Mouse (Mus musculus) E14TG2a.4 (cell line): ENCODE measurements around the gene 4933434E20Rik.
A peak's percentile ranks its signal among the peaks of the same experiment; 100 is the strongest.

ENCODE experiments used
- H3K27me3 ChIP-seq: 2 replicates; pipeline ENCODE4 v1.6.1; 2014; ENCODE audit warnings: low read length, control low read depth; ENCODE audit not compliant: insufficient read depth
- H3K36me3 ChIP-seq: 2 replicates; pipeline ENCODE4 v1.6.1; 2014; ENCODE audit warnings: low read length, control low read depth; ENCODE audit not compliant: insufficient read depth
- H3K4me1 ChIP-seq: replicated peaks from 2 replicates; pipeline ENCODE4 v1.6.1; 2014; ENCODE audit warnings: low read depth, low read length, control low read depth
- H3K4me3 ChIP-seq: replicated peaks from 2 replicates; pipeline ENCODE4 v1.5.1; 2014; ENCODE audit warnings: mild to moderate bottlenecking, low read length
- H3K9me3 ChIP-seq: 2 replicates; pipeline ENCODE4 v1.6.1; 2014; ENCODE audit warnings: low read length, control low read depth
- CTCF ChIP-seq: conservative IDR thresholded peaks from 2 replicates; pipeline ENCODE4 v1.5.1; 2014; ENCODE audit warnings: low read length
- NANOG ChIP-seq: IDR thresholded peaks from 2 replicates; pipeline ENCODE4 v1.6.1; 2014; ENCODE audit warnings: borderline replicate concordance, low read length, mixed read lengths
- POU5F1 ChIP-seq: IDR thresholded peaks from 2 replicates; pipeline ENCODE4 v1.6.1; 2014; ENCODE audit warnings: low read length, borderline replicate concordance

Gene 4933434E20Rik

DNA sequence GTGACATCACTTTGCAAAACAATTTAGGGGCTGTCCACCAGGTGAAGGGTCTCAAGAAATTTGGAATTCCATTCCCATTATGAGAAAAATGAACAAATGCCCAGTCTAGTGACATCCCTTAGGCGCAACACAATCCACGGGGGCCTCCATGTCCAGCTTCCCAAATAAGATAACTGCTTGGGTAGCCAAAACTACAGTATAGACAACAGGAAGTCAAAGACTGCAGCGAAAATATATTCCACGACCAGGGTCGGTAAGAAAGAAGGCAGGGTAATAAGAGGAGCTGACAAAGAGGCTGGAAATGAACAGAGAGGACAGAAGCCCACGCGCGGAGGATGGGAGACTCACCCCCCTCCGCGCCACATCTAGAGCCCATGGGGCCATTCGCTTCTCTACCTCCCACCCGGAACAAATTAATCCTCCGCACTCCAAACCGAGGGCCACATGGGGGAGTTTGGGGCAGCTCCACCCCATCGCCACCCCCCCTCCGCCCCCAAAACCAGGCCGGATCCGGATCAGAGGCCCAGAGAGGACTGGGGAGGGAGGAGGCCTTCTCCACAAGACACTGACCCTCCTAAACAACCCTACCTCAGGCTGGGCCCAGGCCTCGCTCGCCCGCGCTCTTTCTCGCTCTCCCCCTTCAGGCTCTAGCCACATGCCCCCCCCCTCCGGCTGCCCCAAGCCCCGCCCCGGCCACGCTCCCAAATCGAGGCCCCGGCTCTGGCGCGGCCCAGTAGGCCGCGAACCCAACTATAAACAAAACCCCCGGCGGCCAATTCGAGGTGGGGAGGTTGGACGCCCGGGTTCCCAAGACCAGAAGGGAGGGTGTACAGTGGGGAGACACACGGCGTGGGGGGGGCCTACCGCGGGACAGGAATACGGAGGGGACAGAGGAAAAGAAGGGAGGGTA, at the start of gene 4933434E20Rik:
Gene 4933434E20Rik (plus strand): TSS at position 196 of the 910 bp plus-strand sequence.
- H3K9me3 ChIP-seq, result no peaks in the 10 kb centered on the region
- H3K4me3 ChIP-seq, result peak within 1 kb of the TSS; percentile 90
- no peaks in the 10 kb centered on the region for H3K27me3 ChIP-seq
- peaks cover 36% of the 10 kb centered on the region for H3K4me1 ChIP-seq
- H3K36me3 ChIP-seq, result peaks cover 51% of the 10 kb centered on the region
- no peak for TF ChIP-seq POU5F1
- no peak for TF ChIP-seq CTCF

DNA sequence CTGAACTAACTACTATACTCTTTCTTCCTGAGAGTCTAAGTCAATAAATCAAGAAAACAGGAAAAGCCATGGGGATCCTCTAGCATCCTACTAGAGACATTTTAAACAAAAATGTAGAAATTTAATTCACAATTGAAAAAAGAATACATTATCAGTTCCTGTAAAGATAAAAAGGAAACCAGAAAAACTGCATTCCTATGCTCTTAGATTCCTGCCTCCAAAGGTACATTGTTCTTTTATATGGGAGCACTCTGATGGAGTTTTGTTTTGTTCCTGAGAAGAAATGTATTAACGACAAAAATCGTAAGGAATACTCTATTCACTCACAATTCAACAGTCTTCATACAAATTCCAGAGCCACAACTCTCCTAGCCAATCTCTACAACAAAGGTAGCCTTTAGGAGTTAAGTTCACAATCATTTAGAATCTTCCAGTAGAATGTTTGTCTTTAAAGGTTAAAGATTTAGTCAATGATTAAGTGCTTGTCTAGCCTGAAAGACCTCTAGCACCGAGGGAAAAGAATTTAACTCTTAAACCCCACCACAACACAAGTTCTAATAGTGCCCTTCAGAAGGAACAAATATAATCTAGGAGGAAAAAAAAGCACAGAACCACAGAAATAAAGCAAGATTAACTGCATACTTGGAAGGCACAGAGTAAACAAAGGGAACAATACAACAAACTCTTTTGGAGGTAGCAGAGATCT, 47.2 kb upstream of the 4933434E20Rik start:
- peaks cover 98% of the 10 kb centered on the region for H3K36me3 ChIP-seq
- H3K9me3 ChIP-seq, result no peaks in the 10 kb centered on the region
- H3K27me3 ChIP-seq, result no peaks in the 10 kb centered on the region
- peaks cover 8% of the 10 kb centered on the region for H3K4me1 ChIP-seq
- TF ChIP-seq POU5F1 (no peak), NANOG (no peak), CTCF (no peak)
- H3K4me3 ChIP-seq, result no peak overlapping the region

DNA sequence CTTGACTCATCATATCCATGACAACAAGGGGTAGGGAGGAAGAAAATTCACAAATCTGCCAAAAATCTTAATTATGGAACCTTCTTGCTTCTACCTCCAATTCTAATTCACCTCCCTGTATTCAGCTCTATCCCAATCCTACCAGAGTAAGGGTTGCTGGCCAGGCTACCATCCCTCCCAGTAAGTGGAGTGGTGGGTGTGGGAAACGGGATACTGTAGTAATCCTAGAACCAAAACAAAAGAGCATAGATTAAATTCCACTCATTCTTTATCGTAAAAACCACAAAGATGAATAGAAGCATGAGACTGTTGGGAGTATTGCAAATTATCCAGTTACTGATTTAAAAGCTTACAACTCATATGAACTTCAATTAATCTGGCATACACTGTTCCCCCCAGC, 41.1 kb upstream of the 4933434E20Rik start:
- no peaks in the 10 kb centered on the region for H3K9me3 ChIP-seq
- no peaks in the 10 kb centered on the region for H3K27me3 ChIP-seq
- H3K4me1 ChIP-seq, result no peaks in the 10 kb centered on the region
- H3K36me3 ChIP-seq, result peaks cover 100% of the 10 kb centered on the region
- TF ChIP-seq NANOG (no peak), POU5F1 (no peak), CTCF (no peak)
- H3K4me3 ChIP-seq, result no peak overlapping the region

DNA sequence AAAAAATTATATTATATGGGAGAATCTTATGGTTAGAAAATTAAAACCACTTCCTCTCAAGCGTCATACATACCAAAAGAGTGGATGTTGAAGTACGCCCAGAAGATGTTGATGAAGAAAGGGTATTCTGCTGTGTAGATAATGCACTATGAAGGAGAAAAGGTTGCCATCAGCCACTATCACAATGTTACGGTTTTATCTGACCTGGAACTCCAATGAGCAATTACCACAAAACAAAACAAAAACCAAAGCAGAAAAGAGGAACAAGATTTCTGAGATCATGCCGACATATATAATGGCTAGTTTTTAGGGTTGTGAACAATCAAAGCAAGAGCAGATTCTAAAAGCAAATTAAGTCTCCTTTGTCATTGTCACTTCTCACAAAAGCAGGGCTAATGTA, 34.8 kb upstream of the 4933434E20Rik start:
- no peaks in the 10 kb centered on the region for H3K9me3 ChIP-seq
- no peak overlapping the region for H3K4me3 ChIP-seq
- no peaks in the 10 kb centered on the region for H3K4me1 ChIP-seq
- peaks cover 100% of the 10 kb centered on the region for H3K36me3 ChIP-seq
- no peaks in the 10 kb centered on the region for H3K27me3 ChIP-seq
- TF ChIP-seq CTCF (no peak), NANOG (no peak), POU5F1 (no peak)

DNA sequence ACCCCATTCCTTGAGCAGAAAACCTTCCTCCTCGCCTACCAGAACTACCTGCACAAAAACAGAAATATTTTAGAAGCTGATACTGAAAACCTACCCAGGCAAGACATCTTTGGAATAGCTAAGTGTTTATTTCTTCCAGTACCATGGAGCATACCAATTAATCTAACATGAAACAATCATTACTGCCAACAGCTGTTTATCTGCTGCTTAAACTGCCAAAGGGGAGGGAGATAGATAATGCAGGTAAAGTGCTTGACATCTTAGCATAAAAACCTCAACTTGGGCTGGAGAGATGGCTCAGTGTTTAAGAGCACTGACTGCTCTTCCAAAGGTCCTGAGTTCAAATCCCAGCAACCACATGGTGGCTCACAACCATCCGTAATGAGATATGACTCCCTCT, 16.8 kb upstream of the 4933434E20Rik start:
- Histone ChIP-seq H3K4me3 (no peak overlapping the region), H3K9me3 (no peaks in the 10 kb centered on the region), H3K36me3 (peaks cover 99% of the 10 kb centered on the region), H3K27me3 (no peaks in the 10 kb centered on the region), H3K4me1 (no peaks in the 10 kb centered on the region)
- TF ChIP-seq POU5F1 (no peak), CTCF (no peak)

DNA sequence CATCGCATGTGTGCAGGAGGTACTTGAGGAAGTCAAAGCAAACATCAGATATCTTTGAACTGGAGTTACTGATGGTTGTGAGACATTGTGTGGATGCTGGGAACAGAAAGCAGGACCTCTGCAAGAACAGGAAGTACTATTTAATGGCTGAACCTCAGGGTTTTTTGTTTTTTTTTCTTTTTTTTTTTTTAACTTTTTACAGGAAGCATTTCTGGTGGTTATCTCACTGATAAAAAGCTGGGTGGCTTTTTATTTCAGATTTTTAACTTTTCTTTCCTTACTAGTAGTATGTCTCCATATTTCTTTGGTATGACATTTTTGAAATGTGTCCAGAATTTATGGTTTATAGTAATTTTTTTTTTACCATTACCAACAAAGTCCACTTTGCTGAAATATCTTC, 15.2 kb upstream of the 4933434E20Rik start:
- Histone ChIP-seq H3K4me3 (no peak overlapping the region), H3K36me3 (peaks cover 99% of the 10 kb centered on the region), H3K27me3 (no peaks in the 10 kb centered on the region), H3K4me1 (no peaks in the 10 kb centered on the region), H3K9me3 (no peaks in the 10 kb centered on the region)
- no peak for TF ChIP-seq NANOG

DNA sequence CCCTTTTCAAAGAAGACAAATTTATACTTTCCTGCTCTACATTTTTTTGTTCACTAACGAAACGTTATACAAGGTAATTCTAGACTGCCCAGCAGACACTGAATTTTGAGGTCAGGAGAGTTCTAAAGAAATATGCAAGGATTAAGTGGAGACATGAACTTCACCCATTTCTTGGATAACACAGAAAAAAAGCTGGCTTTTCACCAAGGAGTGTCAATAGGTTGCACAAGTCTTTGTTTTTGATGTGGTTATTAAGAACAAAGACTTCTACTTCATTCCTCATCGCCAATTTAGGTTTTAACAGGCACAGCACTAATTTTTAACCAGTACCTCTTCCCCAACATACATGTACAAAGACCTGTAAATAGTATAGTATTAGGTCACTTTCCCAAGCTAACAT, 1.7 kb upstream of the 4933434E20Rik start:
- Histone ChIP-seq H3K36me3 (peaks cover 50% of the 10 kb centered on the region), H3K4me3 (no peak overlapping the region), H3K27me3 (no peaks in the 10 kb centered on the region), H3K4me1 (peaks cover 30% of the 10 kb centered on the region), H3K9me3 (no peaks in the 10 kb centered on the region)
- TF ChIP-seq POU5F1 (no peak), NANOG (no peak), CTCF (no peak)

DNA sequence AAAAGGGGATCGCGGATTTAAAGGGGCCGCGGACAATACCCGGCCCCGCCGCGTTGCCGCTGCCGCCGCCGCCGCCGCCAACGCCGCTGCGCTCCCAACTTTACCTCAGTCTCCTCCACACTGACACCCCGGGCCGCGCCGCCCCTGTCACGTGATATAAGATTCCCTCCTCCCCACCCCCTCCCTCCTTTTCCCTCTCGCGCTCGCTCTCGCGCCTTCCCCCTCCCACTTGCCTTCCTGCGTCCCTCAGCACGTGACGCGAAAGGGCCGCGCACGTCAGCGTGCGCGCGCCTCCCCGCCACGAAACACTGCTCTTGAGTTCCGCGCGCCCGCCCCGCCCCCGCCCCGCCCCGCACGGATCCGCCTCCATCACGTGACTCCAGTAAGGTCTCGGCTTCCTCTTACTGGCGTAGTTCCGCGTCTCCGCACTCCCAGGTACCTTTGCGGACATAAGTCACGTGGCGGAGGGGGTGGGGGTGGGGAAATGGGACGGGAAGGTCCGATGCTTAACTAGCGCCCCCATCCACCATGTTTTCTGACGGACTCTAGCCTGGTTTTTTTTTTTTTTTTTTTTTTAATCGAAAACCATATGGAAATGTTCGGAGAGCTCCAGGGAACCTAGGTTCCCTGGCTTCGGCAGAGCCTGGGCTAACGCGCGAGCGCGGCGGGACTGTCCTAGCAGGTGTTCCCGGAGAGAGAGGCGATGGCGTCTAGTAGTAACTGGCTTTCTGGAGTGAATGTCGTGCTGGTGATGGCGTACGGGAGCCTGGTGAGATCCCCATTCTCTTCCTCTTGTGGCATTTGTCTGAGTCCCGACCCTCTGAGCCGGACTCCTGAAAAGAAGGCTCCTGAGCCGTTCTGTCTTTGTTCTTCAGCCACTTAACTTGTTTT, 1.2 kb downstream of the 4933434E20Rik start, which contains the start of gene Ubap2l:
Gene Ubap2l (minus strand): TSS at position 278 of the 891 bp plus-strand sequence.
- TF ChIP-seq NANOG (no peak), CTCF (no peak), POU5F1 (no peak)
- peaks cover 51% of the 10 kb centered on the region for H3K36me3 ChIP-seq
- H3K4me3 ChIP-seq, result peak within 1 kb of the TSS; percentile 96
- H3K4me1 ChIP-seq, result peaks cover 36% of the 10 kb centered on the region
- no peaks in the 10 kb centered on the region for H3K9me3 ChIP-seq
- H3K27me3 ChIP-seq, result no peaks in the 10 kb centered on the region
